Mouse (Mus musculus) T-helper 17 cell (primary cell): ENCODE data around the gene Dera.
"Not testable (repeated sequence)": the region's sequence is repeated elsewhere in the genome, so short reads cannot be mapped to it uniquely, and the experiment has no call there.

Source experiments
- in situ Hi-C, 2 experiments: fragments of 300-600 bp; cut with MboI, MseI; formaldehyde crosslinking; loops; 1 replicate in 1 of 2; 2 replicates in 1 of 2; pipeline ENCODE4 v1.15.1; 2025; ENCODE audit warnings: high pct_unique_total_duplicates in 2 of 2

Gene Dera

DNA sequence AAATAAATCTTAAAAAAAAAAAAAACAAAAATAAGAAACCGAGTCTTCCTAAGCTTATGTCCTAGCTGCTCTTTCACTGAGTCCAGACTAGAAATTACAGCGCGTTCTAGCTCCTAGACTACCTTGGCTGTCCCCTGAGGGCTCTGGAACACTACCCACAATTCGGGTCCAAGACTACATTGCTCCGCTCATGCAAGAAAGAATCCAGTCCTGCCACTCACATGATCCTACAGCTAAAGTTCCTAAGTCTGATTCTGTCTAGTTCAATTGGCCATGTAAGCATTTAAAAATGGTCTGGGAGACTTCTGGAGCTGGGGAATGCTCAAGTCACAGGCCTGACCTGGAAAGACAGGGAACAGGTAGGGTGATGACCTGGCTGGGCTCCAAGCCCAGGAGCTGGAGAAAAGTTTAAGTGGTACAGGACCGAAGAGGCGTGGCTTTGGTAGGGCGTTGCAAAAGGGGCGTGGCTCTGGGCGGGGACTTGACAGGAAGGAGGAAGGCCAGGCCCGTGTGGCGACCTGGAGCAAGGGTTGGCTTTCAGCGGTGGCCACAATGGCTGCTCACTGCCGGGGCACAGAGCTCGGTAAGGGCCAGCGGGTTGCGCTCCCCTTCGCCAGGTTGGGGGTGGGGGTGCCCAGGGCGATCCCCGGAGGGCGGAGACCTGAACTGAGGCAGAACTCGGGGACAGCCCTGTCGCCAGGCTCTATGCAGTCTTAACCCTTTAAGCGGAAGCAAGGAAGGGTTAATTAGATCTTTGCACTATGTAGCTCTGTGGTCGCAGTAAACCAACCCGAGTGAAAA lies at the start of gene Dera:
Gene Dera (plus strand): TSS at position 491 of the 801 bp plus-strand sequence.
- in situ Hi-C loops, result no loop called here

DNA sequence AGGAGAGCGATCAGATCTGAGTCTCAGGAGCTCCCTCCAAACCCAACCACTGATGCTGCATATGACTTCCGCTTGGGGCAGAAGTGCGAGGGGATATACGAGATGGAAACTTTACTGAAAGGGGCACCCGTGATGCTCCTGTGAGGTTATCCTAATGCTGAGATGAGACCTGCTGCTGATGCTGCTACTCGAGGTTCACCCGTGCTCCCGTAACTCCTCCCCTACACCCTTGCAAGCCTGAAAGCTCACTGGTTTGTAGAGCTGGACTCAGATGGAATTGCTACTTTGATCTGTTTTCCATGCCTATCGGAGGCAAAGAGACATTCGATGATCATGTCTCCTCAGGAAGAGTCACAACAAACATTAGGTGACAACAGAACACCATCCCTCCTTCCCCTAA lies 48.1 kb upstream of the Dera start:
- in situ Hi-C loops, result no loop called here

DNA sequence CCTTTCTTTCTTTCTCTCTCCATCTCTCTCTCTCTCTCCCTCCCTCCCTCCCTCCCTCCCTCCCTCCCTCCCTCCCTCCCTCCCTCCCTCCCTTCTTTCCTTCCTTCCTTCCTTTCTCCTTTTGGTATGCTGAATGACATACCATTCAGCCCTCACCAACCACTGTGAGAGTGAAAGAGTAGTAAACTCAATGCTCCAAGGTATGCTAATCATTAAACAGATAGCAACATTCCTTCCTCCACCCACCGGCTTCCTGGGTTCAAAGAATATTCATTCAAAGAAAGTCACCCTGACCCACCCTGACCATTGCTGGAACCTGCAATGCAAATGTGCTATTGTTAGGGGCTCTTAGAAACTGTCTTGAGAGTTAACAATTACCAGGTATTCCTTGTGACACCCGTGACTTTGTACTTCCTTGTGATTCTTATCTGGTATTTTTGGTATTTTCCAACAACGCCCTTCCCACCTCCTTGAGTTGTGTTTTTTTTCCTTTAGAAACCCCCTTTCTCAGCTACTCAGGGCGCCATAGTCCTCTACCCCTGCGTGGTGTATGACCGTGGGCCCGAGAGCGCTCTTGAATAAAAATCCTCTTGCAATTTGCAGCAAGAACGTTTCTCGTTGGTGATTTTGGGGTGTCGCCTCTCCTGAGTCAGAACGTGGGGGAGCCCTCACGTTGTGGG lies 45.5 kb upstream of the Dera start:
- in situ Hi-C loops, result not testable (repeated sequence)

DNA sequence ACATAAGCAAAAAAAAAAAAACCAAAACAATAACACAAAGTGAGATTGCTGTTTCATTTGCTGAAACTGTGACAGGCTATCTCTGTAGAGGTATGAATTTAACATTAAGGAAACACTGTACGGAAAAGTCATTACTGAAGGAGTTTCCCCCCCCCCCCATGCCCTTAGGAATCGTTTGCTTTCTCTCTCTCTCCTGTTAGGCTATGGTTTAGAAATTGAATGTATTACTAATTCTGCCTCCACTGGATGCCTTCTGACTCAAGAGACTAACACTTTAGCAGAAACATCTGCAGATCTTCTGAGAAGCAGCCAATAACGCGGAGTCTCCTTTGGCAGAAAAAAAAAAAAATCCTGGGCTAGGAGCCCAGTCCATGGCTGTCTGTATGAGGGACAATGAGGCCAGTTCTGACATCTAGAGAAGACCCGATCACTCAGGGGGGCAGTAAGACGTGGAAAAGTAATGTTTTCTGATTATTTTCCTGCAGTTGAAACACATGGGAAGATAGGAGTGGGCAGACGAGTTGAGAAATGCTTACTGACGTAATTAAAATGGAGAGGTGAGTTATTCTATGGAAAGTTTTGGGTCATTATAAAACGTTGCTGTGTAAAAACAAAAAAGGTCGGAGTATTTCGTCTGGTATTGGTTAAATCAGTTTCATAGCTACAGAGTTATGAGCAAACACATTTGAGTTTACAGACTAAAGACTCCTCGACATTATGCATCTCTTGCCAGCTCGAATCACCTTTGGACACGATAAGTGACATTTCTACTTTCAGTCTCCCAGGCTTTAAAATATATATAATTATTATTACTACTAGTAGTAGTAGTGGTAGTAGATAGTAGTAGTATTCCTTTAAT lies 43.9 kb upstream of the Dera start:
- in situ Hi-C loops, result no loop called here

DNA sequence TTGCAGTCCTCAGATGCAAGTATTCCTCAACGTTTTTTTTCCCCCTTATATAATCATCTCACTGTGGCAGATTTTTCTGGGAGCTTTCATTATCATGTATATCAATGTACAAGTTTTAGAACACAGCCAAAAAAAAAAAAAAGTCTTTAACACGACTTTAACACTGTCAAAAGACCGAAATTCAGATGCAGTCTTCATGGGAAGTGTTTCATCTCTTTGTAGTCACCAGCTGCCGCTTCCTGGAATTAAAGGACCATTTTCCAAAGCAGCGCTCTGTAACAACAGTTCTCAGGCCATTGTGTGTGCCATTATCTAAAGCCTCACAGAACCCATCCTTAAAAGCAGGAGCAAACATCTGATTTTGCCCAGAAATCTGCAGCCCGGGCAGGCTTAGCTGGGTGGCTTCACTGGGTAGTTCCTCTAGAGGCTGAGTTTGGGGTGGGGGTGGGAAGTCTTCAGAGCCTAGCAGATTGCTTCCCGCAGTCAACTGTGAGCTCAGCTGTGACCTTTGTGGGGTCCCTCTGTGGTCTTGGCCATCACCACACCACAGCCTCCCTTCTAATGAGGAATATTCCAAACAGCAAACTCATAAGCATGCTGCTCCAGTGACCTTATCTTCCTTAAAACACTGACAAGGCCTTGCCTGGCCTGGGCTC lies 41.6 kb upstream of the Dera start:
- in situ Hi-C loops, result no loop called here

DNA sequence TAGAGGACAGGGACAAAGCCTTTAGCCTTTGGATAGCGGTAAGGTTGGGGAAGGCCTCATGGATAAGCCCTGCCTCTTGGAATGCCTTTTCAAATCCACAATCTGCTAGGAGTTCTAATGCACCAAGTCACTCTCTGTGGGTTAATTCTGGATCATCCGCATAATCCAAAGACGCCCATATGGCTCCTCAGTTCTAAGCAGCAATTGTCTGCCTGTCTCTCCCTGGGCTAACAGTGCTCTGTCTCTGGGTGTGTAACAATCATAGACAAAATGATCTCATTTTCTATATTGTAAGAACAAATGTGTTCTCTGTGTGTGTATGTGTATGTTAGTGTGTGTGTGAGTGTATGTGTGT lies 41.1 kb upstream of the Dera start:
- in situ Hi-C loops, result no loop called here

DNA sequence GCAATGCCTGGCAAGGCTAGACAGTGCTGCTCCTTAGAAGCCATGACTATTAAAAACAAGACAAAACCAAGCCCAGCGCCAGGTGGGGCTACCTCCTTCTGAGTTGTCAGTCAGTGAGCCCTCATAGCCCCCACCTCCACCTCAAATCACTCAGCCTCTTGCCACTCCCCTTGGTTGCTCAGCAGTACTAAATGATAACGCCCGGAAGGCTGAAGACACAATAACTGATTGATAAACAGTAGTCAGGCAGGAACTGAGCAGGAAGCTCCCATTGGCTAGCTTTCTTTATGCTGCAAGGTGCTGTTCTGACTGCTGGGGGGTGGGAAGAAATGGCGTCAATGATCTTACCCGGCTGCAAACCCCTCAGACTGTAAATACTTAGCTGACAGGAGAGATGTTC lies 37.5 kb upstream of the Dera start:
- in situ Hi-C loops, result loop anchor here in 1 of 2 experiments (5.0 kb wide), 1 partner anchor 100 kb away; no protein-coding TSS in a partner anchor

DNA sequence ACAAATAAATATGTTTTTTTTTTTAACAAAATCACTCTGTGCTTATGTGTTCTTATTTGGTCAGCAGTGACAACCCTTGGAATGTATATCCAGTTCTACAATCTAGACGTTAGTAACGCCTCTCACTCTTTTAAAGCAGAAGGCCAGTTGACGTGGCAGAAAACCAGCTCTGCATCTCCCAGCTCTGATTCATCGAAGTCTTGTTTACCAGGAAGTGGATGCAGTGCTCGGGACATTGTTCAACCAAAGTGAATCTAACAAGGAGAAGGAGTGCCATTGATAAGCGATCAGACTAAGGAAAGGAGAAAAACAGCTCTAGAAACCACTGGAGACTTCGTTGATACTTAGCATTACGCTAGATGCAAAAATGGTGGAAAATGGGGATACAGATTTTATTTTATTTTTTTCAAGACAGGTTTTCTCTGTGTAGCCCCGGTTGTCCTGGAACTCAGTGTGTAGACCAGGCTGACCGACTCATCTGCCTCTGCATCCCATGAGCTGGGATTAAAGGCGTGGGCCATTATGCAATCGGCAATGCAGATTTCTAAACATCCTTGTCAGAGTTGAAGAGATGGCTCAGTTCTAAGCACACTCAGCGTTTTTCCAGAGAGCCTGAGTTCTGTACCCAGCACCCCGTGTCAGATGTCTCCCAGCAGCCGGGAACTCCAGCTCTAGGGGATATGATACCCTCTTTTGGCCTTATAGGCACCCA lies 32.0 kb upstream of the Dera start:
- in situ Hi-C loops, result no loop called here

DNA sequence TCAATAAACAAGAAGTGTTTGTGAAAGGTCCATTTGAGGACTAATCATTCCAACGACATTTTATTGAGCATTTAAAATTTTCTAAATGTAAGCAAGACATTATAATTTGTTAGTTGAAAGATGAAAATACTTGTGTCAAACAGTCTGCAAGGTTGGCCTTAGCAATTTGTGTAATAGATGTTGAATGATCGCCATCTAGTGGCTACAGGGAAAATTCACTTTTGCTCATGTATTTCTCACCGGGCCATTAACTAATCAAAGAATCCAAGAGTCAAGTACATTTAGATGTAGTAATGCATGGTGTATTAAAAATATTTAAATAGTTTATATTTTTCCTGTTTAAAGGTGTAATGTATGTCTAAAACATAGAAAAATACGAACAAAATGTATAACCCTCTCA lies 30.4 kb upstream of the Dera start:
- in situ Hi-C loops, result no loop called here

DNA sequence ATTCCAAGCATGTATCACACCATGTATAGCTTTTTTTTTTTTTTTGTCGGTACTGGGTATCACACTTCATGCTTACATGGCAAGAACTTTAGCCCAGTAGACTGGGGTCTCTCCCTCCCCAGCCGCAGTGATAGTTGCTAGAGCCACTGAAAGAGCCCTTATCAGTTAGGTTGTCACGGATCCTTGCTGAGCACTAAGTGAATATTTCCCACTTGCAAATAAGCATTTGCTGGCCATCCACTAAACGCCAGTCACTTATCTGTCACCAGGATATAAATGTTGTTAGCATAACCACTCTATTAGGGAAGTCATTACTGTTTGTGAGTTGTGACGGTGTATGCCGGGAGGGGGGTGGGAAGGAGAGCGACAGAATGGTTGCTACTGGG lies 19.9 kb upstream of the Dera start:
- in situ Hi-C loops, result loop anchor here (25.0 kb wide), 3 partner anchors 922 to 1222 kb away; partner anchors contain the start of genes Atf7ip (in 1 of the 2), H2afj (in 1 of the 2) and Hist4h4 (in 1 of the 2)

DNA sequence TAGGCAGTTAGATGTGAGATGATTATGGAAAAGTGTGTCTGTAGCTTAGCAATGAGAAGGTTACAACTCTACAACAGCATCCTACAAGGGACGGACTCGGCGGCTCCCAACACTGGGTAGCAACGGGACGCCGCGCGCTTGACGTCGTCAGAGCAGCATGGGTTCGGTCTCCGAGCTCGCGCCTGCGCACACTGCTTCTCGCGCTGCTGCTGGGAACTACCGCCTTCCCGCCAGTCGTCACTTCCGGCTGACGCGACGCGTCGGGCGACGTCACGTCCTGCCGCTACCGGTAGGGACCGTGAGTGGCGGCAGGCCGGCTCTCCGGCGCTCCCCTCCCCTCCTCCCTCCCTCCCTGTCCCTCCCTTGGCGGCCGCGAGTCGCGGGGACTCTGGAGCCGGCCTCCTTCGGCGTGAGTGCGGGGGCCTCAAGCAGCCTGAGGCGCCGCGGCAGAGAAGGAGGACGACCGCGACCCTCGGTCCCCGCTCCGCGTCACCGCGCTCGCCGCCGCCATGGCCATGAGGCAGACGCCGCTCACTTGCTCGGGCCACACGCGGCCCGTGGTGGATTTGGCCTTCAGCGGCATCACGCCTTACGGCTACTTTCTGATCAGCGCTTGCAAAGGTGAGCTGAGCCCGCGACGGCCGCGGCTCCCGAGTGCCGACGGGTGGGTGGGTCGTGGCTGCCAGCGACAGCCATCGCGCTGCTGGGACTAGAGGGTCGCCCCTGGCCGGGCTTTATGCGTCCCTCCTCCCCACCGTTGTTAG lies 19.3 kb upstream of the Dera start, which contains the start of gene Strap:
Gene Strap (plus strand): TSS at position 233 of the 764 bp plus-strand sequence.
- in situ Hi-C loops, result loop anchor here (25.0 kb wide), 3 partner anchors 923 to 1223 kb away; partner anchors contain the start of genes Atf7ip (in 1 of the 2), H2afj (in 1 of the 2) and Hist4h4 (in 1 of the 2)

DNA sequence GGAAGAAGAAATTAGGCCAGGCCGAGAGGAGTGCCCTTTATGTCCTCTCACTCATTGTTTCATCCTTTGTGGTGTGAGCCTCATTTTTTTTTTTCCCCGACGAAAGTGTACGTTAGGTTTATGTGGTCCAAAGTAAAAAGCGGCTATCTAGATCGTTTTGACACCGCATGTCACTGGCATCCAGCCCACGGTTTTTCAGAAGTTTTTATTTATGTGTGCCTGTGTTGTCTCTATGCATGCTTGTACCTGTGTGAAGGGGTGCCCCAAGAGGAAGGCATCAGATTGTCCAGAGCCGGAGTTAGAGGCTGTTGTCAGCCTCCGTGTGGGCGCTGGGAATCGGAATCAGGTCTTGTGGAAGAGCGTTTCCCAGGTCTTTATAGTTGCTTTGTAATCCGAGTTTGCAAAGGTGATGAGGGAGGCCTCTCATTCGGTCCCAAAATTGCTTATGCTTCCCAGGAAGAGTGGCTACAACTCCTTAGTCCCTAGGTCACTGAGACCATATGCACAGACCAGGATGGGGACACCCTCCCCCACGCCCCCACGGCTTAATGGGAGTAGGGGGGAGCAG lies 18.6 kb upstream of the Dera start:
- in situ Hi-C loops, result loop anchor here (25.0 kb wide), 3 partner anchors 923 to 1223 kb away; partner anchors contain the start of genes Atf7ip (in 1 of the 2), H2afj (in 1 of the 2) and Hist4h4 (in 1 of the 2)

DNA sequence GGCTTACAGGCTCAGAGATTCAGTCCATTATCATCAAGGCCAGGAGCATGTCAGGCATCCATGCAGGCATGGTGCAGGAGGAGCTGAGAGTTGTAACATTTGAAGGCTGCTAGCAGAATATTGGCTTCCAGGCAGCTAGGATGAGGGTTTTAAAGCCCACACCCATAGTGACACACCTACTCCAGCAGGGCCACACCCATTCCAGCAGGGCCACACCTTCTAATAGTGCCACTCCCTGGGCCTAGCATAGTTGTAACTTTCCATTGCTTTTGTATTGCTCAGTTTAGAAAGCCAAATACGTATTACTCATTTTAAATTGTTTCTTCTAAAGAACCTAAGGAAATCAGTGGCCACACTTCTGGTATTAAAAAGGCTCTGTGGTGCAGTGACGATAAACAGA lies 13.4 kb upstream of the Dera start:
- in situ Hi-C loops, result loop anchor here (25.0 kb wide), 3 partner anchors 929 to 1229 kb away; partner anchors contain the start of genes Atf7ip (in 1 of the 2), H2afj (in 1 of the 2) and Hist4h4 (in 1 of the 2)

DNA sequence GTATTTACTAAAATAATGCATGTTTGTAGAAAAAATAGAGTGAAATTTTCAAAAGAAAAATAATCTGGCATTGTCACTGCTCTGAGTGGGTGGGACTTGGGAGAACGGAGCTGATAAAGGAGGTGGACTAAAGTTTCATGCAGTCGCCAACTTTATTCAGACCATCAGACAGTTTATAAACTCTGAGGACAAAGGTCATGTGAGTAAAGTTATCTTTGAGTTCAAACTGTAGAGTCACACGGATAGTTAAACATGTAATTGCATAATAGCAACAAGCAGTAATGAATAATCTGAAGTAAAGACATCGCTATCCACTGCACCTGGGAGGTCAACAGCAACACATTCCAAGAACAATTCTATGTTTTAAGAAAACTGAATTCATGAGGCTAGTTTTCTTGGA lies 9.6 kb upstream of the Dera start:
- in situ Hi-C loops, result loop anchor here (25.0 kb wide), 3 partner anchors 932 to 1232 kb away; partner anchors contain the start of genes Atf7ip (in 1 of the 2), H2afj (in 1 of the 2) and Hist4h4 (in 1 of the 2)

DNA sequence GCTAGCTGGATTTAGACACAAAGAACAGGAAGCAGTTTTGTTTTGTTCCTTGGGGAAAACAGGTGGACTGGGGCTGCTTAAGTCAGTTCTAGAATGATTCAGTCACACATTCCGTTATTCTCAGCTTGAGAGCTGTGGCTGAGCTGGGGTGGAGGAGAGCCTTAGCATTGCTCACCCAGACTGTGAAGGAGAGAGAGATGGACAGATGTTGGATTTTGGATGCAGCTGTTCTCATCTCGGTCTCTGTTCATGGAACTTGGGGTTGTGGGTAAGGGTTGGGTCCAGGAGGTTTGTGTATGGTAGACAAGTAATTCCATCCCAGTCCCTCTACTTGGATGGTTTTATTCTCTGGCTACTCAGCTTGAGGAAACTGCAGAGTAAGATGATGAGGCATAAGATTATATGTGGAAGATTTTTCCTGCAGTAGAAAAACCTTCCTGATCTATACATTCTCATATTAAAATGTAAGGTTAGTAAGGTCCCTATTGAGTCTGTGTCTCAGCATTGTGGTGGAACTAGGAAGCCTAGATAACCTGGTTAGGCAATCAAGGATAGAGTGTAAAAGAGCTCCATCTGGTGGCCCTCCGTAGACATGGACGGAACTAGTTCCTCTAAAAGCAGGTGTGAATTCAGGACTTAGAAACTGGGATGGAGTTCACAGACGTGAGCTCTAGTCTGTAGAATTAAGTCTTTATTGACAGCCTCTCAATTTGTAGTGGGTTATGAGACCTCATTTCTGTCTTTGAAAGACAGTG lies 7.0 kb upstream of the Dera start:
- in situ Hi-C loops, result loop anchor here (25.0 kb wide), 3 partner anchors 935 to 1235 kb away; partner anchors contain the start of genes Atf7ip (in 1 of the 2), H2afj (in 1 of the 2) and Hist4h4 (in 1 of the 2)

DNA sequence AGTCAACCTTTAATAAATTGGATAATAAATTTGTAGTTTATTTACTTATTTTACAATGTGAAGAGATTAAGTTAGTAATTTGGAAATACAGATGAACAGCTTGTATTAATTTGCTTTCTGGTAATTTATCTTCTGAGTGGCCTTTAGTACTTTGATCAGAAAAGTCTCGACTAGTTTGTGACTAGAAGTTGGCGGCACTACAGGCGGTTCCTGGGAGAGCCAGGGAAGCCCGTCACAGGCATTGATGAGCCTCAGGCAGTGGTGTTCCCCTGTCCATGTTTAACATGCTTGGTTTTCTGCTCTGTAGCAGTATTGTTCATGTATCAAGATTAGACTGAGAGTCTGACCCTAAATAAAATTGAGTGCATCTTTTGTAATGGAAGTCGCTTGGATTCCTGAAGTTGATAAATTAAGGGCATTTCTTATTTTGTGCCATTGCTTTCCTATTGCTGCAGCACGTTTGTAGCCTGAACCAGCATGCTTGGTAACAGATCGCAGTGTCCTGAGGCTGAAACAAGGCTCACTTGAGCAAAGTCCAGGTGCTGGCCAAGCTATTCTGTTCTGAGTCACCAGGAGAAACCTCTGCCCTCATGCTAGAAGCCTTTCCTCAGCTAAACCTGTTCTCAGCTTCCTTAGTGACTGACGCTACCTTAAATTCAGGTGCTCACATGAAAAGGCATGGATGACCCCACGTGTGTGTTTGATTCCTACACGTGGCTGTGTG lies 2.6 kb upstream of the Dera start:
- in situ Hi-C loops, result no loop called here

DNA sequence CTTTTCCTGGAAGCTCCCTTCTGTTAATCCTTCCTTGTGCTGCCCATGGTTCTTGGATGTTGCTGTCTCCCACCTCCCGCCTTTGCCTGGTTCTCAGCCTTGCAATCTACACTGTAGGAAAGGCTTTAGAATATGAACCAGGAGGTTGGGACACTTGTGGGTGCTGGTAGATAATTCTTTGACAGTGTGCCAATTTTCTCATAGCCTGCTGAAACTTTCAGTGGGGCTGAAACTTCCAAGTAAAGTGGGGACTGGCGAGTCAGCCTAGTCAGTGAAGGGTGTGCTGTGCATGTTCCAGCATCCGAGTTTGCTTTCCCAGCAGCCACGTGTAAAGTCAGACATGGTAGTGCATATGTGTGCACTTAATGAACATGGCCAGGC lies 2.1 kb upstream of the Dera start:
- in situ Hi-C loops, result no loop called here

DNA sequence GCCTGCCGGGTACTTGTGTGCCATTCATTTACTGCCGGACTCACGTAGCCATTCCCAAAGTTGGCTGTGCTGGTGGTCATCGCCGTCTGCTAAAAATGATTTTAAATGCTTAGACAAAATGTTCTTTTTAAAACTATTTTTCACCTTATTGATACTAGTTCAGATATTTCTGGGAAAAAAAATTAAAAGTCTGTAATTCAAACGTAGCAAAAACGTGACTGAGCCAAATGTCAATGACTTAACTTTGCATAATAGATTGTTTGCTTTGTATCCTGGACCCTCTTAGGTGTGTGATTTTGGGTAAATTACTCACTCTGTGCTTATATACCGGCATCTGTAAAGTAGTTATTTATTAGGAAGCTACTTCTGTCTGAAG lies 499 bp downstream of the Dera start:
- in situ Hi-C loops, result no loop called here
